Mouse (Mus musculus): ENCODE data around the gene Yrdc. TPM values are rescaled to one million over a fixed set of nuclear protein-coding genes. Genes with fewer than 3 reads are reported as not detected.

Gene Yrdc
- polyA plus RNA-seq, 1 experiment from 2014 or later = 49.8 TPM

- Histone ChIP-seq H3K4me3 (ENCODE audit: low read length) (no peak overlapping the region), H3K4me1 (ENCODE audit: control insufficient read depth, insufficient read depth, low read length) (no peaks in the 10 kb centered on the region), H3K4me2 (replicated peaks; ENCODE audit: low read depth, low read length) (no peak overlapping the region), H3K27ac (ENCODE audit: low read depth, low read length) (no peak overlapping the region), H3K36me3 (ENCODE audit: control insufficient read depth, insufficient read depth, low read length) (no peaks in the 10 kb centered on the region), H3K9me3 (ENCODE audit: control insufficient read depth, low read length) (peaks cover 3% of the 10 kb centered on the region; the same call in 1 of the 2 replicates), H3K27me3 (ENCODE audit: control insufficient read depth, insufficient read depth, low read length) (no peaks in the 10 kb centered on the region), H3K9ac (ENCODE audit: low read depth, low read length) (no peak overlapping the region)
- 90% methylated on average over 1 of the region's 1 CpGs for WGBS
- ATAC-seq (ENCODE audit: low FRiP score, low TSS enrichment) = no peak
These were observed 22.2 kb downstream of the Yrdc start for GRCm38 (mm10) chr4:124872719-124873118.

DNA sequence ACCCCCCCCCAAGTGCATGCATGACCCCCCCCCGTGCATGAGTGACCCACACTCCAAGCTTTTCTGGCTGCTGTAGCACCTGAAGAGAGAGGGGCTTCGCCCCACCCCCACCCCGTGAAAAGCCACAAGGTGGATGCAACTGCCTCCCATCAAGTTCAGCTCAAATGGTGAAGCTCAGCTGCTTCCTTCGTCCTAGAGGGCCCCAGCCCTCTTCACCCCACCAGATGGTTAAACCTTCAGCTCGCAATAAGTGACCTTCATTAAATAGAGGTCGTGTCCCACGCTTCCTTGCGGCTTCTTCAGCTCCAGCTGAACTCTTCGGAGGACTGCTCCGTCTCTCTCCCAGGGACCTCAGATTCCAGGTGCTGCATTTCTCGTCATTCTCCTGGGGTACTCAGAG, 30.1 kb downstream of the Yrdc start, which contains the start of gene Epha10:
Gene Epha10 (plus strand): TSS at position 301 of the 400 bp plus-strand sequence.
- no peak for ATAC-seq (ENCODE audit: low FRiP score, low TSS enrichment)
- no peak within 1 kb of the TSS for H3K27ac ChIP-seq (ENCODE audit: low read depth, low read length)
- no peaks in the 10 kb centered on the region for H3K4me1 ChIP-seq (ENCODE audit: control insufficient read depth, insufficient read depth, low read length)
- no peaks in the 10 kb centered on the region for H3K9me3 ChIP-seq (ENCODE audit: control insufficient read depth, low read length)
- peak within 1 kb of the TSS; percentile 36 for H3K4me3 ChIP-seq (ENCODE audit: low read length)
- no peak within 1 kb of the TSS for H3K9ac ChIP-seq (ENCODE audit: low read depth, low read length)
- WGBS = 4% methylated on average over 11 of the region's 11 CpGs
- H3K36me3 ChIP-seq (ENCODE audit: control insufficient read depth, insufficient read depth, low read length) = no peaks in the 10 kb centered on the region
- peaks cover 56% of the 10 kb centered on the region for H3K27me3 ChIP-seq (ENCODE audit: control insufficient read depth, insufficient read depth, low read length)
- H3K4me2 ChIP-seq (replicated peaks; ENCODE audit: low read depth, low read length) = peak within 1 kb of the TSS; percentile 52

DNA sequence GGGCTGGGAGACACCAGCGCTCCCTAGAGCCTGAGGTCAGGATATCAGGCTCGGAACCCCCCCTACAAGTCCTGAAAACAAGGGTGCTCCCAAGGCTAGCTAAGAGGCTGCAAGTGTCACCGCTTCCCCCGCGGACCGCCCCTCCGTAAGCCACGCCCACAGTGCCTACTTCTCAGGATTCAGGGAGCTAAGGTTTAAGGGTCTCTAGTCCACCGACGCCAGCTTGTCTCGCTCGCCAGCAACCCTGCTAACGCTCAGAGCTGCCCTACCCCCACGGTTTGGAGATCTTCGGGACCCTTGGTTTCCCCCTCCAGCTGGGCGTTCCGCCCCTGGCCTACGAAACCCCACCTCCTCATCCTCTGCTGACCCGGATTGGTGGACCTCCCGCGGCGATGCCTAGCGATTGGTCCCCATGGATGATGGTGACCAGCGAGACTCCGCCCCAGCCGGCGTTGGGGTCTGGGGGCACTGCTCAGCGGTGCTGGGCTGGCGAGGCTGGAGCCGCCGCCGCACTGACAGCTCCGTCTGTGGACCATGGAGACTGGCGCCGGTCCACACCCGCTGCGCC, 30.9 kb downstream of the Yrdc start:
- Histone ChIP-seq H3K4me2 (replicated peaks; ENCODE audit: low read depth, low read length) (peak overlapping the region; percentile 52), H3K27ac (ENCODE audit: low read depth, low read length) (no peak overlapping the region), H3K4me3 (ENCODE audit: low read length) (peak overlapping the region; percentile 36), H3K36me3 (ENCODE audit: control insufficient read depth, insufficient read depth, low read length) (no peaks in the 10 kb centered on the region), H3K27me3 (ENCODE audit: control insufficient read depth, insufficient read depth, low read length) (peaks cover 63% of the 10 kb centered on the region), H3K9me3 (ENCODE audit: control insufficient read depth, low read length) (no peaks in the 10 kb centered on the region), H3K9ac (ENCODE audit: low read depth, low read length) (no peak overlapping the region), H3K4me1 (ENCODE audit: control insufficient read depth, insufficient read depth, low read length) (no peaks in the 10 kb centered on the region)
- WGBS = under 1% methylated on average over 33 of the region's 37 CpGs
- ATAC-seq (ENCODE audit: low FRiP score, low TSS enrichment) = peak; percentile 80; the same call in 1 of the 2 replicates

DNA sequence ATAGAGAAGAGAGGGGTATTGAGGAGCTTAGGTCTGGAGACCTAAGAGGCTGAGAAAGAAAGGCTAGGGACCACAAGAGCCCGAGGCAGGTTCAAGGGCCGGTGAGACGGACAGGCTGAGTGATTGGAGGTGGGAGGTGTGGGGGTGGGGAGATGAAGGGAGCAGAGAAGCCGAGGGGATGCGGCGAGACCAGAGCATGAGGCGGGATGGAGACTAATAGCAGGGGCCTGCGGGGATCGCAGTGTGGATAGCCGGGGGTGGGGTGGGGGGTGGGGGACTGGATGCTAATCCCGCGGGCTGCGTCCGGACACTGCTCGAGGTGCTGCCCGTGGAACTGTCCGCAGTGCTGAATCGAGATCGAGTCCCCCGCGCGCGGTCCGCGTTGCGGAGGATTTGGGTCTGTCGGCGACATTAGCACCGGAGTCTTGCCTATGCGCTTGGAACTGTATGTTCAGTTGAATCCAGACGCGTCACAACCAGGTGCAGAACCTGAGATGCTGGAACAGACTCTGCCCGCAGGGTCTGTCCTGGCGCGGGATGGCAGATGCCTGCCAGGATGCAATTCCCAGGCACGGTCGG, 31.8 kb downstream of the Yrdc start:
- peak overlapping the region; percentile 36; the same call in 1 of the 2 replicates for H3K4me3 ChIP-seq (ENCODE audit: low read length)
- H3K4me1 ChIP-seq (ENCODE audit: control insufficient read depth, insufficient read depth, low read length) = no peaks in the 10 kb centered on the region
- no peak overlapping the region for H3K9ac ChIP-seq (ENCODE audit: low read depth, low read length)
- no peaks in the 10 kb centered on the region for H3K9me3 ChIP-seq (ENCODE audit: control insufficient read depth, low read length)
- ATAC-seq (ENCODE audit: low FRiP score, low TSS enrichment) = peak; percentile 37; the same call in 1 of the 2 replicates
- H3K27me3 ChIP-seq (ENCODE audit: control insufficient read depth, insufficient read depth, low read length) = peaks cover 65% of the 10 kb centered on the region
- under 1% methylated on average over 37 of the region's 37 CpGs for WGBS
- H3K36me3 ChIP-seq (ENCODE audit: control insufficient read depth, insufficient read depth, low read length) = no peaks in the 10 kb centered on the region
- H3K27ac ChIP-seq (ENCODE audit: low read depth, low read length) = no peak overlapping the region
- H3K4me2 ChIP-seq (replicated peaks; ENCODE audit: low read depth, low read length) = peak overlapping the region; percentile 52; the same call in 1 of the 2 replicates

- no peak for ATAC-seq (ENCODE audit: low FRiP score, low TSS enrichment)
- Histone ChIP-seq H3K4me3 (ENCODE audit: low read length) (no peak overlapping the region), H3K4me2 (replicated peaks; ENCODE audit: low read depth, low read length) (no peak overlapping the region), H3K9me3 (ENCODE audit: control insufficient read depth, low read length) (no peaks in the 10 kb centered on the region), H3K36me3 (ENCODE audit: control insufficient read depth, insufficient read depth, low read length) (no peaks in the 10 kb centered on the region), H3K27me3 (ENCODE audit: control insufficient read depth, insufficient read depth, low read length) (peaks cover 47% of the 10 kb centered on the region), H3K27ac (ENCODE audit: low read depth, low read length) (no peak overlapping the region), H3K9ac (ENCODE audit: low read depth, low read length) (no peak overlapping the region), H3K4me1 (ENCODE audit: control insufficient read depth, insufficient read depth, low read length) (no peaks in the 10 kb centered on the region)
- WGBS = 83% methylated on average over 7 of the region's 7 CpGs
These were observed 38.2 kb downstream of the Yrdc start for GRCm38 (mm10) chr4:124888702-124889101.

DNA sequence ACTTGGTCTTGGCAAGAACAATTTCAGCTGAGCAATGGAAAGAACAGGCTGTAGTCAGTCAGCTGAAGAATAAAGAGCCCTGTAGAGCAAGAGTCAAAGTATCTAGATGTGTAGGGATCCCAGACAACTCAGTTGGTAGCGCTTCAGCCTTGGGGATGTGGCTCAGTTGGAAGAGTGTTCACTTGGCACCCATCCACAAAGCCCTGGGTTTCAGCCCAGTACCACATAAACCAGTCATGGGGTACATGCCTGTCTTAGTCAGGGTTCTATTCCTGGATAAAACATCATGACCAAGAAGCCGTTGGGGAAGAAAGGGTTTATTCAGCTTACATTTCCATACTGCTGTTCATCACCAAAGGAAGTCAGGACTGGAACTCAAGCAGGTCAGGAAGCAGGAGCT, 39.5 kb downstream of the Yrdc start:
- ATAC-seq (ENCODE audit: low FRiP score, low TSS enrichment) = no peak
- no peak overlapping the region for H3K4me3 ChIP-seq (ENCODE audit: low read length)
- no peak overlapping the region for H3K4me2 ChIP-seq (replicated peaks; ENCODE audit: low read depth, low read length)
- H3K9me3 ChIP-seq (ENCODE audit: control insufficient read depth, low read length) = no peaks in the 10 kb centered on the region
- peaks cover 52% of the 10 kb centered on the region for H3K27me3 ChIP-seq (ENCODE audit: control insufficient read depth, insufficient read depth, low read length)
- no peak overlapping the region for H3K9ac ChIP-seq (ENCODE audit: low read depth, low read length)
- no peaks in the 10 kb centered on the region for H3K36me3 ChIP-seq (ENCODE audit: control insufficient read depth, insufficient read depth, low read length)
- no peak overlapping the region for H3K27ac ChIP-seq (ENCODE audit: low read depth, low read length)
- WGBS = 96% methylated on average over 2 of the region's 2 CpGs
- 0 out of 2 replicates have a peak, but pooled peaks cover 5% of the 10 kb centered on the region for H3K4me1 ChIP-seq (ENCODE audit: control insufficient read depth, insufficient read depth, low read length)

- Histone ChIP-seq H3K36me3 (ENCODE audit: control insufficient read depth, insufficient read depth, low read length) (no peaks in the 10 kb centered on the region), H3K27ac (ENCODE audit: low read depth, low read length) (no peak overlapping the region), H3K9me3 (ENCODE audit: control insufficient read depth, low read length) (no peaks in the 10 kb centered on the region), H3K9ac (ENCODE audit: low read depth, low read length) (no peak overlapping the region), H3K4me1 (ENCODE audit: control insufficient read depth, insufficient read depth, low read length) (0 out of 2 replicates have a peak, but pooled peaks cover 7% of the 10 kb centered on the region), H3K27me3 (ENCODE audit: control insufficient read depth, insufficient read depth, low read length) (peaks cover 57% of the 10 kb centered on the region), H3K4me2 (replicated peaks; ENCODE audit: low read depth, low read length) (no peak overlapping the region), H3K4me3 (ENCODE audit: low read length) (no peak overlapping the region)
- WGBS = 67% methylated on average over 5 of the region's 5 CpGs
- ATAC-seq (ENCODE audit: low FRiP score, low TSS enrichment) = no peak
These were observed 40.4 kb downstream of the Yrdc start for GRCm38 (mm10) chr4:124890831-124891230.

GRCm38 (mm10) chr4:124893769-124894168, 43.3 kb downstream of the Yrdc start:
- Histone ChIP-seq H3K9me3 (ENCODE audit: control insufficient read depth, low read length) (no peaks in the 10 kb centered on the region), H3K4me3 (ENCODE audit: low read length) (no peak overlapping the region), H3K27ac (ENCODE audit: low read depth, low read length) (no peak overlapping the region), H3K4me1 (ENCODE audit: control insufficient read depth, insufficient read depth, low read length) (0 out of 2 replicates have a peak, but pooled peaks cover 7% of the 10 kb centered on the region), H3K36me3 (ENCODE audit: control insufficient read depth, insufficient read depth, low read length) (no peaks in the 10 kb centered on the region), H3K4me2 (replicated peaks; ENCODE audit: low read depth, low read length) (no peak overlapping the region), H3K27me3 (ENCODE audit: control insufficient read depth, insufficient read depth, low read length) (peaks cover 48% of the 10 kb centered on the region), H3K9ac (ENCODE audit: low read depth, low read length) (no peak overlapping the region)
- no peak for ATAC-seq (ENCODE audit: low FRiP score, low TSS enrichment)
- 36% methylated on average over 6 of the region's 6 CpGs for WGBS

Measured in kidney, embryonic 14.5 days (tissue).